Mouse (Mus musculus) spleen, adult 18-20 months (tissue): ENCODE measurements around the gene Tmc7.

ENCODE experiments used
- DNase-seq, 2 experiments: peaks; one replicate each; pipeline ENCODE4 v3.0.0; 2022; ENCODE audit warnings: mixed read lengths in 2 of 2

Gene Tmc7

GRCm38 (mm10) chr7:118585856-118586255, 1.3 kb upstream of the Tmc7 start:
- DNase-seq = no peak

- no peak for DNase-seq
These were observed 390 bp upstream of the Tmc7 start for GRCm38 (mm10) chr7:118584926-118585325.

- no peak for DNase-seq
These were observed 715 bp downstream of the Tmc7 start for GRCm38 (mm10) chr7:118583821-118584220.

GRCm38 (mm10) chr7:118579938-118580337, 4.6 kb downstream of the Tmc7 start:
- no peak for DNase-seq

- DNase-seq = no peak
These were observed 6.3 kb downstream of the Tmc7 start for GRCm38 (mm10) chr7:118578269-118578668.

- no peak for DNase-seq
These were observed 12.5 kb downstream of the Tmc7 start for GRCm38 (mm10) chr7:118572039-118572438.

- DNase-seq = no peak
These were observed 13.2 kb downstream of the Tmc7 start for GRCm38 (mm10) chr7:118571350-118571749.

GRCm38 (mm10) chr7:118569121-118569543, 15.4 kb downstream of the Tmc7 start:
- DNase-seq = no peak

GRCm38 (mm10) chr7:118554290-118554689, 30.2 kb downstream of the Tmc7 start:
- no peak for DNase-seq

GRCm38 (mm10) chr7:118553881-118554280, 30.7 kb downstream of the Tmc7 start:
- no peak for DNase-seq

GRCm38 (mm10) chr7:118547451-118547850, 37.1 kb downstream of the Tmc7 start:
- no peak for DNase-seq

GRCm38 (mm10) chr7:118544128-118544527, 40.4 kb downstream of the Tmc7 start:
- no peak for DNase-seq

GRCm38 (mm10) chr7:118535076-118535475, 49.5 kb downstream of the Tmc7 start:
- DNase-seq = no peak

GRCm38 (mm10) chr7:118534326-118534725, 50.2 kb downstream of the Tmc7 start:
- DNase-seq = no peak

- peak in 1 of 2 experiments; percentile 89 for DNase-seq
These were observed 51.4 kb downstream of the Tmc7 start, which contains the start of gene Coq7 for GRCm38 (mm10) chr7:118533178-118533578. Gene Coq7 (minus strand): TSS chr7:118533356.

- DNase-seq = peak; percentile 95 to 98
These were observed 51.9 kb downstream of the Tmc7 start for GRCm38 (mm10) chr7:118532519-118533177.

GRCm38 (mm10) chr7:118526967-118527366, 57.6 kb downstream of the Tmc7 start:
- DNase-seq = no peak

- no peak for DNase-seq
These were observed 62.5 kb downstream of the Tmc7 start for GRCm38 (mm10) chr7:118522077-118522476.

- DNase-seq = no peak
These were observed 64.9 kb downstream of the Tmc7 start for GRCm38 (mm10) chr7:118519661-118520060.

GRCm38 (mm10) chr7:118518687-118519086, 65.8 kb downstream of the Tmc7 start:
- peak; percentile 37 to 78 for DNase-seq

GRCm38 (mm10) chr7:118517819-118518218, 66.7 kb downstream of the Tmc7 start:
- no peak for DNase-seq

- no peak for DNase-seq
These were observed 76.0 kb downstream of the Tmc7 start for GRCm38 (mm10) chr7:118508556-118508955.

GRCm38 (mm10) chr7:118503844-118504243, 80.7 kb downstream of the Tmc7 start:
- DNase-seq = no peak

GRCm38 (mm10) chr7:118502333-118502732, 82.2 kb downstream of the Tmc7 start:
- no peak for DNase-seq
